Mouse (Mus musculus) liver, embryonic 18 days (tissue): ENCODE results near the gene BC048562. TPM values are rescaled to one million over a fixed set of nuclear protein-coding genes. Genes with fewer than 3 reads are reported as not detected.

Source experiments
- polyA plus RNA-seq: library from polyadenylated mRNA; depleted of rRNA; stranded (reverse); fragments of >200 nt; gene quantifications from 2 replicates; pipeline ENCODE4 v1.2.3, GENCODE M21; 2012; rRNA removed

The BC048562 gene
- polyA plus RNA-seq = not detected in 2 replicates

GRCm38 (mm10) chr9:108436182-108436581 lies at the start of gene BC048562:
TSS of gene BC048562 (plus strand) at chr9:108436482.

GRCm38 (mm10) chr9:108392676-108393075 lies 43.6 kb upstream of the BC048562 start, which contains the start of gene 1700102P08Rik:
TSS of gene 1700102P08Rik (plus strand) at chr9:108392805.

GRCm38 (mm10) chr9:108428384-108428783 lies 7.9 kb upstream of the BC048562 start, which contains the start of gene Ccdc36:
TSS of gene Ccdc36 (minus strand) at chr9:108428484.

GRCm38 (mm10) chr9:108460319-108461178 lies 24.3 kb downstream of the BC048562 start, which contains the start of gene Ccdc71:
TSS of gene Ccdc71 (plus strand) at chr9:108460527.

GRCm38 (mm10) chr9:108461181-108461631 lies 24.9 kb downstream of the BC048562 start, which contains the start of gene Klhdc8b:
TSS of gene Klhdc8b (minus strand) at chr9:108461581.

GRCm38 (mm10) chr9:108479721-108480351 lies 43.6 kb downstream of the BC048562 start, which contains the start of gene Lamb2:
TSS of gene Lamb2 (plus strand) at chr9:108479736.

GRCm38 (mm10) chr9:108490559-108491285 lies 54.4 kb downstream of the BC048562 start, which contains the start of gene Usp19:
TSS of gene Usp19 (plus strand) at chr9:108490602.

Other genes with a start within 250 kb of the BC048562 start
- gene Bsn, start 246.1 kb upstream of the BC048562 start, polyA plus RNA-seq = 0.46 and 0.60 TPM in 2 replicates
- gene Dag1, start 172.5 kb upstream of the BC048562 start, polyA plus RNA-seq = 8.4 and 9.0 TPM in 2 replicates
- 5.9 and 6.0 TPM in 2 replicates for gene Nicn1, start 146.1 kb upstream of the BC048562 start, polyA plus RNA-seq
- gene Amt, start 139.6 kb upstream of the BC048562 start, polyA plus RNA-seq = 10.6 and 10.9 TPM in 2 replicates
- gene Rhoa, start 130.4 kb upstream of the BC048562 start, polyA plus RNA-seq = 74.7 and 78.0 TPM in 2 replicates
- 13.6 and 14.8 TPM in 2 replicates for gene Tcta, start 130.3 kb upstream of the BC048562 start, polyA plus RNA-seq
- 1,940 and 2,086 TPM in 2 replicates for gene Gpx1, start 97.6 kb upstream of the BC048562 start, polyA plus RNA-seq
- gene Usp4, start 88.6 kb upstream of the BC048562 start, polyA plus RNA-seq = 27.8 and 30.7 TPM in 2 replicates
- 0.26 and 0.44 TPM in 2 replicates for gene 1700102P08Rik, start 43.7 kb upstream of the BC048562 start, polyA plus RNA-seq
- 0.06 and 0.08 TPM in 2 replicates for gene Ccdc36, start 8.0 kb upstream of the BC048562 start, polyA plus RNA-seq
- gene Ccdc71, start 24.0 kb downstream of the BC048562 start, polyA plus RNA-seq = 9.5 TPM in 2 replicates
- 18.4 and 25.3 TPM in 2 replicates for gene Klhdc8b, start 25.1 kb downstream of the BC048562 start, polyA plus RNA-seq
- gene Lamb2, start 43.3 kb downstream of the BC048562 start, polyA plus RNA-seq = 9.6 and 10.7 TPM in 2 replicates
- gene Usp19, start 54.1 kb downstream of the BC048562 start, polyA plus RNA-seq = 32.7 and 42.1 TPM in 2 replicates
- gene Qars, start 71.2 kb downstream of the BC048562 start, polyA plus RNA-seq = 68.5 and 88.3 TPM in 2 replicates
- 32.6 and 35.7 TPM in 2 replicates for gene Qrich1, start 80.3 kb downstream of the BC048562 start, polyA plus RNA-seq
- 65.6 and 75.3 TPM in 2 replicates for gene Impdh2, start 123.8 kb downstream of the BC048562 start, polyA plus RNA-seq
- 9.6 and 9.7 TPM in 2 replicates for gene Ndufaf3, start 131.0 kb downstream of the BC048562 start, polyA plus RNA-seq
- 39.3 and 41.8 TPM in 2 replicates for gene Dalrd3, start 133.4 kb downstream of the BC048562 start, polyA plus RNA-seq
- gene Wdr6, start 142.3 kb downstream of the BC048562 start, polyA plus RNA-seq = 6.5 and 7.2 TPM in 2 replicates
- 0.40 and 0.41 TPM in 2 replicates for gene P4htm, start 161.2 kb downstream of the BC048562 start, polyA plus RNA-seq
- 17.4 and 18.2 TPM in 2 replicates for gene Arih2, start 212.9 kb downstream of the BC048562 start, polyA plus RNA-seq
- gene Slc25a20, start 225.6 kb downstream of the BC048562 start, polyA plus RNA-seq = 25.2 and 27.9 TPM in 2 replicates